Mouse (Mus musculus) liver, embryonic 14.5 days (tissue): ENCODE measurements around the gene H2-Q7.
A peak's percentile ranks its signal among the peaks of the same experiment; 100 is the strongest.
"Not testable (repeated sequence)": the region's sequence is repeated elsewhere in the genome, so short reads cannot be mapped to it uniquely, and the experiment has no call there.

Source experiments
- CTCF ChIP-seq: IDR thresholded peaks from 2 replicates; pipeline ENCODE4 v1.5.1; 2016; ENCODE audit warnings: antibody characterized with exemption, low read depth, control low read depth
- EP300 ChIP-seq: IDR thresholded peaks from 2 replicates; pipeline ENCODE4 v1.6.1; 2016; ENCODE audit warnings: antibody characterized with exemption, low read depth

DNA sequence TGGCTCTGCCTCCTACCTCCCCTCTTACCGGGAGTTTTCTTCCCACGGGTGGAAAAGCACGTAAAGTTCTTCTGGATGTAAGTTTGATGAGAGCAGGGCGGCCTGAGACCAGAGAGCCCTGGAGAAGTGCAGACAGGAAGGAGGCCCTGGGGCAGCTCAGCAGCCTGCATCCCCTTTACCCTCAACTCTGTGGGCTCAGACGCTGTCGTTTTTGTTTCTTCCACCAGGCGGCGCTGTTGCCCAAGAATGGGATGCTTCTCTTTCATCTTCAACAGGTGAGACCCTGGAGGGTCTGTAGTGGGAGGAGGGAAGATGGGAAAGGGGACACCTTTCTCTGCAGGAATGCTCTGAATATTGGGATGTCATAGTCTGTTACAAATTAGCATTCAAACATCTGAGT is 26.7 kb downstream of the H2-Q7 start:
- TF ChIP-seq CTCF = peak; percentile 85
- TF ChIP-seq EP300 = not testable (repeated sequence)
